Mouse (Mus musculus): ENCODE measurements around the gene F11r. TPM values are rescaled to one million over a fixed set of nuclear protein-coding genes. Genes with fewer than 3 reads are reported as not detected.

F11r gene
- total and polyA plus RNA-seq, 2 experiments from 2014 or later: 45.6 to 75.8 TPM

DNA sequence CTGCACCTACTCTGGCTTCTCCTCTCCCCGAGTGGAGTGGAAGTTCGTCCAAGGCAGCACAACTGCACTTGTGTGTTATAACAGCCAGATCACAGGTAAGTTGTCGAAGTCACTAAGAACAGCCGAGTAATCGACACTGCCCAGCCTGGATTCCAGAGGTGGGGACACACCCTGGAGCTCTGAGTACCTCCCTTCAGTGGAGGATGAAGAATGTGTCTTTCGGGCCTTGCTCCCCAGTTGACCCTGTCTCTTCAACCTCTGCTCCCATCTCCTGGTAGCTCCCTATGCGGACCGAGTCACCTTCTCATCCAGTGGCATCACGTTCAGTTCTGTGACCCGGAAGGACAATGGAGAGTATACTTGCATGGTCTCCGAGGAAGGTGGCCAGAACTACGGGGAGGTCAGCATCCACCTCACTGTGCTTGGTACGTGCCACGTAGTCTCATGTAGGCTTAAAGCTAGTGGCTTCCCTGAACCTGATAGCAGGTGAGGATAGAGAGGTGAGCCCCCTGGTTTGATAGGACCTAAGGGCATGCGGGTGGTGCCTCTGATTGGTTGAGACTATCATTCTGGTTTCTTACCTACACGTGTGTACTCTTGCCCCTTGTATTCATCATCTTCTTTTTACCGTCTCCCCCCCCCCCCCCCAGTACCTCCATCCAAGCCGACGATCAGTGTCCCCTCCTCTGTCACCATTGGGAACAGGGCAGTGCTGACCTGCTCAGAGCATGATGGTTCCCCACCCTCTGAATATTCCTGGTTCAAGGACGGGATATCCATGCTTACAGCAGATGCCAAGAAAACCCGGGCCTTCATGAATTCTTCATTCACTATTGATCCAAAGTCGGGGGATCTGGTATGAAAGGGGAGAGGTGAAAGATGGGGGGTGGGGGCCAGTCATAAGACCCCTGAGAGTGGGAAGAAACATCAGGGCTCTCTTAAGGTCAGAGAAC lies 23.5 kb downstream of the F11r start:
- no peak overlapping the region for H3K9ac ChIP-seq (replicated peaks; ENCODE audit: low read depth, low read length)
- no peak for DNase-seq (ENCODE audit: low spot score)
- 88% methylated on average over 21 of the region's 22 CpGs for WGBS
- peaks cover 10% of the 10 kb centered on the region for H3K4me1 ChIP-seq (ENCODE audit: control insufficient read depth, insufficient read depth)
- no peak overlapping the region for H3K27ac ChIP-seq (ENCODE audit: low read depth)
- no peak overlapping the region for H3K4me3 ChIP-seq (ENCODE audit: low read depth, low read length)
- TF ChIP-seq EP300 (IDR thresholded peaks at IDR 0.05; ENCODE audit: low read depth) (no peak), CTCF (IDR thresholded peaks at IDR 0.05; ENCODE audit: low read depth) (no peak)
- H3K4me2 ChIP-seq (ENCODE audit: low read depth, low read length): no peak overlapping the region
- no peak for ATAC-seq (ENCODE audit: insufficient read depth, low read depth)
- peaks cover 39% of the 10 kb centered on the region for H3K36me3 ChIP-seq (replicated peaks; ENCODE audit: control insufficient read depth, insufficient read depth, low read length)
- H3K9me3 ChIP-seq (replicated peaks; ENCODE audit: control insufficient read depth, low read length): no peaks in the 10 kb centered on the region
- no peaks in the 10 kb centered on the region for H3K27me3 ChIP-seq (ENCODE audit: control insufficient read depth, insufficient read depth, low read length)

- TF ChIP-seq CTCF (IDR thresholded peaks at IDR 0.05; ENCODE audit: low read depth) (no peak), EP300 (IDR thresholded peaks at IDR 0.05; ENCODE audit: low read depth) (no peak)
- ATAC-seq (ENCODE audit: insufficient read depth, low read depth) (no peak), DNase-seq (ENCODE audit: low spot score) (no peak)
- Histone ChIP-seq H3K9ac (replicated peaks; ENCODE audit: low read depth, low read length) (no peak overlapping the region), H3K4me2 (ENCODE audit: low read depth, low read length) (no peak overlapping the region), H3K9me3 (replicated peaks; ENCODE audit: control insufficient read depth, low read length) (no peaks in the 10 kb centered on the region), H3K27me3 (ENCODE audit: control insufficient read depth, insufficient read depth, low read length) (no peaks in the 10 kb centered on the region), H3K4me3 (ENCODE audit: low read depth, low read length) (no peak overlapping the region), H3K27ac (ENCODE audit: low read depth) (no peak overlapping the region), H3K36me3 (replicated peaks; ENCODE audit: control insufficient read depth, insufficient read depth, low read length) (peaks cover 39% of the 10 kb centered on the region), H3K4me1 (ENCODE audit: control insufficient read depth, insufficient read depth) (peaks cover 10% of the 10 kb centered on the region)
- WGBS: 88% methylated on average over 3 of the region's 3 CpGs
Measured at GRCm38 (mm10) chr1:171463133-171463532, 25.8 kb downstream of the F11r start.

- H3K4me3 ChIP-seq (ENCODE audit: low read depth, low read length): no peak overlapping the region
- H3K9me3 ChIP-seq (replicated peaks; ENCODE audit: control insufficient read depth, low read length): no peaks in the 10 kb centered on the region
- DNase-seq (ENCODE audit: low spot score) (no peak), ATAC-seq (ENCODE audit: insufficient read depth, low read depth) (no peak)
- H3K4me1 ChIP-seq (ENCODE audit: control insufficient read depth, insufficient read depth): peaks cover 10% of the 10 kb centered on the region
- H3K4me2 ChIP-seq (ENCODE audit: low read depth, low read length): no peak overlapping the region
- WGBS: 91% methylated on average over 5 of the region's 5 CpGs
- H3K27ac ChIP-seq (ENCODE audit: low read depth): no peak overlapping the region
- TF ChIP-seq CTCF (IDR thresholded peaks at IDR 0.05; ENCODE audit: low read depth): no peak
- TF ChIP-seq EP300 (IDR thresholded peaks at IDR 0.05; ENCODE audit: low read depth): no peak
- H3K9ac ChIP-seq (replicated peaks; ENCODE audit: low read depth, low read length): no peak overlapping the region
- H3K36me3 ChIP-seq (replicated peaks; ENCODE audit: control insufficient read depth, insufficient read depth, low read length): peaks cover 33% of the 10 kb centered on the region
- no peaks in the 10 kb centered on the region for H3K27me3 ChIP-seq (ENCODE audit: control insufficient read depth, insufficient read depth, low read length)
Measured at GRCm38 (mm10) chr1:171465749-171466412, 28.5 kb downstream of the F11r start.

GRCm38 (mm10) chr1:171466565-171466964 lies 29.2 kb downstream of the F11r start:
- no peak overlapping the region for H3K4me2 ChIP-seq (ENCODE audit: low read depth, low read length)
- 74% methylated on average over 4 of the region's 4 CpGs for WGBS
- H3K4me3 ChIP-seq (ENCODE audit: low read depth, low read length): no peak overlapping the region
- peaks cover 10% of the 10 kb centered on the region for H3K4me1 ChIP-seq (ENCODE audit: control insufficient read depth, insufficient read depth)
- no peak overlapping the region for H3K9ac ChIP-seq (replicated peaks; ENCODE audit: low read depth, low read length)
- H3K27ac ChIP-seq (ENCODE audit: low read depth): no peak overlapping the region
- DNase-seq (ENCODE audit: low spot score) (no peak), ATAC-seq (ENCODE audit: insufficient read depth, low read depth) (no peak)
- peaks cover 26% of the 10 kb centered on the region for H3K36me3 ChIP-seq (replicated peaks; ENCODE audit: control insufficient read depth, insufficient read depth, low read length)
- no peaks in the 10 kb centered on the region for H3K27me3 ChIP-seq (ENCODE audit: control insufficient read depth, insufficient read depth, low read length)
- TF ChIP-seq EP300 (IDR thresholded peaks at IDR 0.05; ENCODE audit: low read depth): no peak
- no peaks in the 10 kb centered on the region for H3K9me3 ChIP-seq (replicated peaks; ENCODE audit: control insufficient read depth, low read length)

GRCm38 (mm10) chr1:171469678-171470077 lies 32.3 kb downstream of the F11r start:
- no peaks in the 10 kb centered on the region for H3K9me3 ChIP-seq (replicated peaks; ENCODE audit: control insufficient read depth, low read length)
- H3K27ac ChIP-seq (ENCODE audit: low read depth): peak overlapping the region; percentile 36
- H3K9ac ChIP-seq (replicated peaks; ENCODE audit: low read depth, low read length): no peak overlapping the region
- H3K4me1 ChIP-seq (ENCODE audit: control insufficient read depth, insufficient read depth): peaks cover 10% of the 10 kb centered on the region
- TF ChIP-seq CTCF (IDR thresholded peaks at IDR 0.05; ENCODE audit: low read depth) (no peak), EP300 (IDR thresholded peaks at IDR 0.05; ENCODE audit: low read depth) (no peak)
- peak overlapping the region; percentile 21 for H3K4me2 ChIP-seq (ENCODE audit: low read depth, low read length)
- H3K27me3 ChIP-seq (ENCODE audit: control insufficient read depth, insufficient read depth, low read length): no peaks in the 10 kb centered on the region
- no peak overlapping the region for H3K4me3 ChIP-seq (ENCODE audit: low read depth, low read length)
- 44% methylated on average over 3 of the region's 3 CpGs for WGBS
- no peaks in the 10 kb centered on the region for H3K36me3 ChIP-seq (replicated peaks; ENCODE audit: control insufficient read depth, insufficient read depth, low read length)
- peak; percentile 76; the same call in 1 of the 2 replicates for ATAC-seq (ENCODE audit: insufficient read depth, low read depth)
- DNase-seq (ENCODE audit: low spot score): no peak

Data from heart, postnatal 0 days (tissue).